Mouse (Mus musculus) megakaryocyte, adult 5-6 weeks (primary cell): Measurements from ENCODE around the gene Erbb4. TPM values are rescaled to one million over a fixed set of nuclear protein-coding genes. Genes with fewer than 3 reads are reported as not detected.

Experiments
- ATAC-seq: 2 replicates; pipeline ENCODE4 v1.8.0; 2016; ENCODE audit warnings: mild to moderate bottlenecking, inconsistent platforms; ENCODE audit not compliant: poor library complexity, severe bottlenecking
- total RNA-seq, 2 experiments: library from RNA; stranded (forward) in 1 of 2; stranded (reverse) in 1 of 2; fragments of 153-499, 151-499 nt in 1 of 2; fragments of 221-1000, 200-1000 nt in 1 of 2; gene quantifications; 2 replicates each; pipeline versions ENCODE4 v1.2.3 to v1.2.4; 2015 to 2017

Gene Erbb4
- total RNA-seq, 2 experiments from 2014 or later: not detected

DNA sequence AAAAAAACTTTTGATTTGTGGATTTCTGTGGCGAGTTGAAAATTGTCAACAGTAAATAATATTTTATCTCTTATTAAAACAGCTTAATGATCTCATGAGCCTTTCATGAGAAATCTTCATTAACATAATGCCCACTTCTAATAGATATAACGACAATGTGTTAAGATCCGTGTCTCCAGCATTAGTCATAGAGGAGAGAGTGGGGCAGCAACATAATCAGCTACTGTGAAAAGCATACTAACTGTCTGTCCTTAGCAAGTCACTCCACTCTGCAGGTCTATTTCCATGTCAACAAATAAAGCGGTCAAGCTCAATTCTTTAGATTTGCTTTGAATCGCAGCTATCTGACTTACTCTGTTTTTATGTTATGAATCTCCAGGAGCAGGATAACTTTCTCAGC, 80.0 kb downstream of the Erbb4 start:
- ATAC-seq: no peak

DNA sequence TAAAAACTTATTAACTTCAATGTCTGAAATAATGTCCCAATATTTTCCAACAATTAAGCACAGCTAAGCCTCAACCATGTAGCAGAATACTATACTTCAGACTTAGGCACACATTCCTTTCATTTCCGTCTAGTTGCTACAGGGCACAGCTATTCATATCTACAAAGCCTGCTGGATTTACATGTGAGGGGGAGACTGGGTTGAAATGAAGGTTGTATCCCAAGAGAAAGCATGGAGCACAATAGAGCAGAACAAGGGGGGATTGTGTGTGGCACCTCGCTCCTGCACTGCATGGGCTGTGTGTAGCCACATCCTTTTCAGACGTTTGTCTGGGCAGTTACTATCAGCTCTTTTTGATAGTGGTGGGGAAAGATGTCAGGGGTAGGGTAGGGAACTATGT, 83.0 kb downstream of the Erbb4 start:
- no peak for ATAC-seq

DNA sequence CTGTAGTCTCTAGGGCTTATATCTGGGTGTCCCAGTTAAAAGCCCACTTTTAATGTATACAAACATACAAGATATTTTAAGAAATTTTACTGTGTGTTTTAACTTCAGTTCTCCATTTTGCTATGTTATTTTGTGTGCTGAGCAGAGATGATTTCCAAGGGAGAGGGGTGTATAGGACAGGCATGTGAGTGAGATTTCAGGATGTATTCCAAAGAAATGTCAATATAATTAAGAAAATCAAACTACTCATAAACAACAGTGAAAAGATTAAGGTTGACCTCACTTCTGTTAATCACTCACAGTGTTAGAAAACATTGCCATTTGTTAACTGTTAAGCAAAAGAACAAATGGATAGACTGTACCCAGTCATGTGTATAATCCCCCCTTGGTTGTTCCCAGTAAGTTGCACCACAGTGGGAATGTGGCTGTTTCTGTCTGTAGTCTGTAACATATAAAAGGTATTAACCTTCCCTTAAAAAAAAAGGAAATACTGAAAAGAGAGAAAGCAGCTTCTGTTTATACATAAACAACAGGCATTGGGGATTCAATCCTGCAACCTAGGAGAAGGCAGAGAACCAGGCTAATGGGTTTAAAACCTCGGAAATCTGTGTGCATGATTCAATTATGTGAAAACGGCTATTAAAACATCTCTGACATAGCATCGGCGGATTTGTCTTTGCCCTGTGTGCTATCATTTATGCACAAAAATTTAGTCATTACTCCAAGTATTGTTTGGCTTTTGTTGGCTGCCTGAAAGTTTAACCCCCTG, 84.5 kb downstream of the Erbb4 start:
- no peak for ATAC-seq

DNA sequence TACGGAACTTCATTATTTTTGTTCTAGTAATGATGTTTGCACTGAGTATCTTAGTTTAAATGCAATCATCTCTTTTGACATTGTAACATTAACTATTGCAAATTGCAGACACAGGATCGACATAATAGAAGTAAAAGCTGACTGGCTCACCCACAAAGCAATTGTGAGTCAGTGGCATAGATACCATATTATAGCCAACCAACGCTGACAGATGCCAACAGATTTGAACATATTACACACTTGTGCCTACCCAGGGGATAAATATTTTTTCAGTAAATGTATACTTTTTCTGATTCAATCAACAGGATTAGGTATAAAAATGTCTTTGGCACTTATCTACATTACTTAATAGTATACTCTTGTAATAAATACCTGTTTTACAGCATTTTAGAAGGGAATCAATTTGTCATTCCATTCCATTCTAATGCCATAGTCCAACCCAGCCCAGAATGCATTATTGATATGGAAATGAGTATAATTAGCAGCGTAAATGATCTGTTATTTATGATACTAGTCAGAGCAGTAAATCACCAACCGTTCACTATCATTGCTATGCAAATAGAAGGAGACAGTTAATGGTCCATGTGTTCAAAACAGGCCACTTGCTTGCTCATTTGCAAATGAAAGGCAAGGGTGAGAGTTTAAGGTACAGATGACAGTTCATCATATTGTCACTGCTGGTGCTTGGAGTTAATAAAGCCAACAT, 97.9 kb downstream of the Erbb4 start:
- ATAC-seq: no peak

DNA sequence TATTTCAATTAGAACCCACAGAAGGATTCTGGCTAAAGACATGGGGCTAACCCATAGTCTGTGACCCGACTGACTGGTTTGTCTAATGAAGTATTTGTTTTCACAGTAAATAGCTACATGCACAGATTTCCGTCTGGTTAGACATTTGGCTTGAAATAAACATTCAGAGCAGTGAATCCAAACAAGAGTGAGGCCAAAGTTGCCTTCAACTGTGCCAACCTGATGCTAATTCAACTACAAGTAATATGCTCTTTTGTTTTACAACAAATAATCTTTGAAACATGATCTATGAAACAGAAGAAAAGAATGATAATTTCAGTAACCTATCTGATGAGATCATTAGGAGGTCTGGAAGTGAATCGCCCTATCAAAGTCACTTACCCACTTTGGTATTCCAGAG, 106.5 kb downstream of the Erbb4 start:
- no peak for ATAC-seq

GRCm38 (mm10) chr1:68979251-68979650, 128.6 kb downstream of the Erbb4 start:
- no peak for ATAC-seq

GRCm38 (mm10) chr1:68978571-68978970, 129.3 kb downstream of the Erbb4 start:
- ATAC-seq: no peak

DNA sequence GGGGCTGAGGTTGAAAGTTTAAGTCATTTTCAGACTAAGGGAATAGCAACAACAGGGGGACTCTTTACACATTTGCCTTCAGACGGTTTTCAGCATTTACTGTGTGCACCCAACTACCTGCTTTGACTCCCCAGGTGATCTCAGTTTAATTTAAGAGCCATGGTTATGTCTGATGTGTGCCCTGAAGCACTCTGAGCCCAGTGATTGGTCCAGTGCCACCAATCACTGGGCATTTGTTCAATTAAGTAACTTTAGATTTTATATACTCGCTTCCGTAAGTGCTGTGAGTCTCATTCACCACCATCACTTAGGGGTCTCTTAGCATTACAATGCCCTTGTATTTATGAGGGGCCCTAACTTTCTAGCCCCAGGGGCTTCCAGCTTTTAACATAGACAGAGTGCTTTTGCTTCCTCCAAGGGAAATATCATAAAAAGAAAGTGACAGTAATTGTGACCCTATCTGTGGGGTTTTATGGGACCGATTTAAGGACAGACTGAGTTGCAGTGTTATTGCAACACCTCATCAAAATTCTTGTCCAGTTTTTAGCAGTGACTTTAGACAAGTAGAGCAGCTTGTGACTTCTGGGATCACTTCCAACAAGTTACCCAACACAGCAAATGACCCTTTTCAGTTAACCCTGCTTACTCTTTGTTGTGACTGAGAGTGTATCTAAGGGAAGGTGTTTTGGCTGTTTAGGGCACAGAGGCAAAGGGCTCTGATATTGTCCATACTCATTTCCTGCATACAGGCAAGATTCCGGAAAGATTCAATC, 134.3 kb downstream of the Erbb4 start:
- ATAC-seq: no peak

GRCm38 (mm10) chr1:68964127-68964526, 143.7 kb downstream of the Erbb4 start:
- ATAC-seq: no peak

DNA sequence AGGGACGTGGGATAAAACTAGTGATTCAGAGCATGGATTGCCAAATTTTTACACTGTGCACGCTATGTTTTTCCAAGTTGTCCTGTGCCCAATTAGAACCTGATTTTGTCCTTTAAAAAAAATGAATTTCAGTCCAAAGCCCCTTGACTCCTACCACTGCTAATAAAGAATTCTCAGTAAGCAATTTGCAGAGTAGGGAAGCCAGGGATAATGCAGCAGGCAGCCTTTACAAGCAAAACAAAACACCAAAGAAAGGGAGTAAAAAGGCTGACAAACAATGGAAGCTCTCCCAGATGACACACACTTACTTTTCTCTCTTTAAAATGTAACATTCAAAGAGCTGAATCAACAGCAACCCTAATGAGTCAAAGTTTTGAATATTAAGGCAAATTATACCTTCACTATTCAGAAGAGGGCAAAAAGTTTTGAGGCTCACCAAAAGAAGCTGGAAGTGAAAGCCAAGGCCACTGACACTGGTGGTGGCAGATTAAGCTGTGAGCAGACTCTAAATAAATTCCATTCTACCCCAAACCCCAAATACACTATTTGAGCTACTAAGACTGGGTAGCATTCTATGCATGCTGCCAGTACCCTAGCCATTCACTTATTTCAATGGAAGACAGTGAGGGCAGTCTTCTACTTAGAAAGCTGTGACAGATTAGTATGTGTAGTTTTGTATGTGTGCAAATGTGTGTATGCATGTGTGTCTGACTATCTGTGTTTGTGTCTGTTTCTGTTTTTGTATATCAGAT, 146.3 kb downstream of the Erbb4 start:
- no peak for ATAC-seq

GRCm38 (mm10) chr1:68956766-68957533, 150.9 kb downstream of the Erbb4 start:
- ATAC-seq: no peak

GRCm38 (mm10) chr1:68955482-68955881, 152.4 kb downstream of the Erbb4 start:
- no peak for ATAC-seq

GRCm38 (mm10) chr1:68943141-68943540, 164.7 kb downstream of the Erbb4 start:
- no peak for ATAC-seq

- ATAC-seq: no peak
Measured at GRCm38 (mm10) chr1:68934804-68935203, 173.1 kb downstream of the Erbb4 start.

GRCm38 (mm10) chr1:68933330-68934065, 174.4 kb downstream of the Erbb4 start:
- no peak for ATAC-seq

DNA sequence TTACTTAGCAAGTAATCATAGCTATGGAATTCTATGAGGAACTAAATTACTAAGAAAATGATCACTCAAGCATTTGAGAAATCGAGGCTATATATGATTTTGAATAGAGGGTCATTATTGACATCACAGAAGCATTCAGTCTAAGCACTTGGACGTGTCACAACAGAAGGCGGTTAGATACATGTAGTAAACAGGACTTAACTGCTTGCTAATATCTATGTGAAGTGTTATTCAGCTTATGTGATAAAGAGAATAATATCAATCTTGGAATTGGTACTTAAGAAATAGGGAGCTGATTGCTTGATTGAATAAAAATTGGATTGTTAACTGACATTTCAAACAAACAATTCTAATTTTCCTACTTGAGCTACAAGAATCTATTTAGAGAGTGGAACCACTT, 190.0 kb downstream of the Erbb4 start:
- no peak for ATAC-seq

GRCm38 (mm10) chr1:68892041-68892440, 215.8 kb downstream of the Erbb4 start:
- ATAC-seq: no peak

GRCm38 (mm10) chr1:68886823-68887222, 221.0 kb downstream of the Erbb4 start:
- ATAC-seq: no peak

GRCm38 (mm10) chr1:68874954-68875353, 232.9 kb downstream of the Erbb4 start:
- no peak for ATAC-seq

DNA sequence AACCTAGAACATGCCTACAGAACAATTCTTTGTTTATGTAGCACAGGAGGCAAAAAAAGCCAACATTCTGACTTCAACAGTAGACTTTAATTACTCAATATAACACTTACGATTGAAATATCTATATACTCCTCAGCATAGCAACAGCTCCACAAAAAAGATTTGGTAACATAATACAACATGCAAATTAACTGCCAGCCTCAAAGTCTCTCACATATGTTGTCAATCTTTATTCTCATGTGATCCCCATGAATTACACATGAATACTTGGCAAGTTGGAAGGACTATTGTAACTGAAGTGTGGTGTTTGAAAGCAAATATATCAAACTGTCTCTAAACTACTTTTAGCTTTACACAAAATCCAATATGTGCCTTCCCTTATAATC, 234.2 kb downstream of the Erbb4 start:
- no peak for ATAC-seq
